Mouse (Mus musculus) layer of hippocampus, postnatal 10 days (tissue): Measurements from ENCODE around the gene Mpnd. TPM values are rescaled to one million over a fixed set of nuclear protein-coding genes. Genes with fewer than 3 reads are reported as not detected.
A peak's percentile ranks its signal among the peaks of the same experiment; 100 is the strongest.
"Not testable (repeated sequence)": the region's sequence is repeated elsewhere in the genome, so short reads cannot be mapped to it uniquely, and the experiment has no call there.

ENCODE experiments used
- DNase-seq, 2 experiments: peaks; one replicate each; pipeline ENCODE4 v3.0.0; 2021; ENCODE audit warnings: low spot score in 2 of 2
- total RNA-seq, 2 experiments: library from RNA; stranded (reverse); gene quantifications; 2 replicates each; pipeline ENCODE4 v1.2.3; 2021

The Mpnd gene
- total RNA-seq, 2 experiments from 2014 or later, result 109 to 112 TPM

DNA sequence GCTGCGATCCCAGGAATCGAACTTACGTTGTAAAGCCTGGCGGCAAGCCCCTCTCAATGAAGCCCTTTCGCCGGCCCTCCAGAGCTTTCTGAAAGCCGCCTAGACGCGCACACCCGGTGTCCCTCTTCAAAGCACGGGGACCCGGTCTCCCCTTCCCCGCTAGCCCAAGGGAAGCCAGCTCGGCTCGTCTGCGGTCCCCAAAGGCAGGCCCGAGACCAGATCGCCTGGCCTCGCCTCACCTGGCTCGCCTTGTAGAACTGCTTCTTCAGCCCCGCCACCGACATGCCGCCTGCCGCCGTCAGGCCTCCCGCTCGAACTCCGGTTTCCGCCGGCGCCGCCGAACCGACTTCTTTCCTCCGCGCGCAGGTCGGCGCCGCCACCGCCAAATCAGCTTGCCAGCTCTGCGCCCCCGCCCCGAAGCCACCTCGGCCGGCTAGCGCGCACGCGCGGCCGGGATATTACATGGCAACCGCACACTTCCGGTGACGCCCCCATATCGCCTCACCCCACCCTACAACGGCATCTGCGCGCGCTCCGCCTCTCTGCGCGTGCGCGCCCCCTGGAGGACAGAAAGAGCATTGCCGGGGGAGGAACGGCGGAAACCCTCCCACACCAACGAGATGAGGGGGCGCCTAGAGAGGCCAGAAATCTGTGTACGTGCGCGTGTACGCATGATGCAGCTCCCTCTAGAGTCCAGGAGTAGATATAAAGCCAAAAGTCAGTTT is 30.8 kb downstream of the Mpnd start, which contains the start of gene Sh3gl1:
Gene Sh3gl1, minus strand, starts transcription at position 460 of the 725 bp plus-strand sequence.
- DNase-seq, result peak; percentile 100

DNA sequence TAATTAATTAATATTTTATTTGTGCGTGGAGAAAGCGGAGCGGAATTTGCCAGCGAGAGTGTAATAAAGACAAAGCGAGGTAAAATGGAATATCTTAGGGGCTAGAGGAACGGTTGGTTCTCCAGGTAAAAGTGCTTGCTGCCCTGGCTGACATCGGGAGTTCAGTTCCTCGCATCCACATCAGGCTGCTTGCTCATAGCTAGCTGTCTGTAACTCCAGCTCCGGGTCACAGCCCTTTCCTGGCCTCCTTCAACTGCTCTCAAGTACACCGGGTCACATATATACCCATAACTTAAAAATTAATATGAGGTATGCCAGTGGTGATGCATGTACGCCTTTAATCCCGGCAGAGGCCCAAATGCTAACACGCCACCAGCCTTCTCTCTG is 31.4 kb downstream of the Mpnd start:
- DNase-seq, result no peak

DNA sequence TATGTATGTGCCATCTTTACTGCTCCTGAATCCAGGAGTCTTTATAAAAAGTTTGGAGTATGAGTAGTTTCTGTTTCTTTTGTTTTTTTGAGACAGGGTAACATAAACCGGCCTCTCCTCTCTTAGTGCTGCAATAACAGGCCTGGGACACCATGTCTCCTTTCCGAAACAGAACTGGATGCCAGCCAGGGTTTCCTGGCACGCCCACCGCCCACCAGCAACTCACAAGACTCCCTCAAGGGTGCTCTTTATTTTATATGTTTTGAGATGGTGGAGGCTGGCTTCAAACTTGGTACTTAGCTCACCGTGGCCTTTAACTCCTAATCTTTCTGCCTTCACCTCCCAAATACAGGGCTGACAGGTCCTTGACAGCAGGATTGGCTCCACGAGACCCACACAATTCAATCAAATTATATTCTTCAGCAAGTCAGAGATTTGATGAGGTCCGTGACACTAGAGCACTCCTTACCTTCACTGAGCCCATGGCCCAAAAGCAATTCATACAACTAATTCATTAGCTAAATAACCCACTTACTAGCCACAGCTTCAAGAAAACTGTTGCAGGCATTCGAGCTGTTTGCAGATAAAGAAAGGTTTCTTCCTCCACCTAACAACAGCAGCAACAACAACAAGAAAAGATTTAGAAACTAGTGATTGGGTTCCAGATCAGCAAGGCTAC is 33.2 kb downstream of the Mpnd start:
- DNase-seq, result peak in 1 of 2 experiments; percentile 39

DNA sequence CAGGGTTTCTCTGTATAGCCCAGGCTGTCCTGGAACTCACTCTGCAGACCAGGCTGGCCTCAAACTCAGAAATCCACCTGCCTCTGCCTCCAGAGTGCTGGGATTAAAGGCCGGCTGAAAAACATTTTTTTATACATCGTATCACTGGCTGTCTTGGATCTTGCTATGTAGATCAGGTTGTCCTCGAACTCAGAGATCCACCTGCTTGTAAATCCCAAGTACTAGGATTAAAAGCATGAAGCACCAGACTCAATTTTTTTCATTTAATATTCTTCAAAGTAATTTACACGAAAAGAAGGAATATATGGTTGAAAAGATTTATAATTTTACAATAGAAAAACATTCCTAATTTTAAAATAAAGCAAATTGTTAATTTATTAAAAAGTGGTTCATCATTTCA is 33.8 kb downstream of the Mpnd start:
- no peak for DNase-seq

DNA sequence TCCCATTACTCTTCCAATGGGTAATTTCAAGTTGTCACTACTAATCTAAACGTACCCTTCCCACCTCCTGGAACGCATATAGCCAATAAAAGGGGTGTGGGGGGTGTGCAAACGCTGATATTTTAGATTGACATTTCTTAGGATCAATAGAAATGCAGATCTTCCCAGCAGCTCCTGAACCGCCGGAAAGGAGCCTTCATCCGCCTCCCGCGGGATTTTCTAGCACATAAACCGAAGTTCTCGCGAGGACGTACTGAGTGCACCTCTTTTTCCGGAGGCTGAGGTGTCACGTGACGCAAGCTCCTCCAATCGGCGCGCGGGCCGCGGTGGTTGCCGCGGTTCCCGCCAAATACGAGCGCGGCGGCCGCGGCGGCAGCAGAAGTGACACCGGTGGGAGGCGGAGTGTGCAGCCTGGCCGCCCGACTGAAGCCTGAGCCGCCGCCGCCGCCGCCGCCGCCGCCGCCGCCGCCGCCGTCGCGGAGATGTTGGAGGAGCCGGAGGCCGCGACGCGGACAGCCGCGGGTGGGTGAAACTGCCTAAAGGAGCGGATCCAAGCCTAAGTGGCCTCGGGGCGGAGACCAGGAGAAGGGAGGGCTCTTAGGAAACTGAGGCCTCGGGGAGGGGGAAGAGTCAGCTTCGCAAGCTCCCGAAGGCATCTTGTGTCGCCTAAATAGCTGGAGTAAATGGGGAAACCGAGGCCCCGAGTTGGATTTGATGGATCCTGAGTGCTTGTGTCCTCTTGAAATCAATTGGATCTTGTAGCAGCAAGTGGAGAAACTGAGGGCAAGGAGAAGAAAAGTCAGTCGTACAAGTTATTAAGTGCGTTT is 34.7 kb downstream of the Mpnd start, which contains the start of gene Chaf1a:
Gene Chaf1a, plus strand, starts transcription at position 410 of the 827 bp plus-strand sequence.
- DNase-seq, result peak; percentile 95 to 96

DNA sequence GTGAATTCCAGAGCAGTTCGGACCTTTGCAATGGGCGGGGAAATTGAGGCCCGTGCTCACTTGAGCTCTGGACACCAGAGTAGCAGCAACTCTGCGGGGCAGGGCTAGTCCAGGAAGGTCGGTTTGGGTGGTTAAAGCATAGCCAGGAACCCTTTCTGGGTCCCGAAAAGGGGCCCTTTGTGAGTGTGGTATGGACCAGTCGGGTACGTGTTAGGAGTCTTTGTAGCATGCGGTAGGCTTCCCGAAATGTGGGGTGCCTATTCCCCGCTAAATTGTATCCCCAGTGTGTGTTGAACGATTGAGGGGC is 35.3 kb downstream of the Mpnd start:
- DNase-seq, result no peak

DNA sequence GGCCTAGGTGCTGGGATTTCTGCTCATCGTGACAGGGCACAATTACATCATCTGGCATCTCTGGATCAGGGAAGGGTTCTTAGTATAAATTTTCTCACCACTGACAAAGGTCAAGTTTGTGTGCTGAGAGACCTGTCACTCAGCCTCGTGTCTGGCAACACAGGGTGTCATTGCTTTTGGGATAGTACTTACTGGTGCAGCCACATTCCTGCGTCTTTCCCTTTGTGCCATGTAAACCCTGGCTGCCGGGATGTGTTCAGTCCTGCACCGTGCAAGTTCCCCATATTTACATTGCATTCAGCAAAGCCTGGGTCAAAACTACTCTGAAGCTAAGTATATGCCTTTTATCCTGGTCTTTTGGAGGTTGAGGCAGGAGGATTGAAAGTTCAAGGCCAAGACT is 45.9 kb downstream of the Mpnd start:
- DNase-seq, result no peak

DNA sequence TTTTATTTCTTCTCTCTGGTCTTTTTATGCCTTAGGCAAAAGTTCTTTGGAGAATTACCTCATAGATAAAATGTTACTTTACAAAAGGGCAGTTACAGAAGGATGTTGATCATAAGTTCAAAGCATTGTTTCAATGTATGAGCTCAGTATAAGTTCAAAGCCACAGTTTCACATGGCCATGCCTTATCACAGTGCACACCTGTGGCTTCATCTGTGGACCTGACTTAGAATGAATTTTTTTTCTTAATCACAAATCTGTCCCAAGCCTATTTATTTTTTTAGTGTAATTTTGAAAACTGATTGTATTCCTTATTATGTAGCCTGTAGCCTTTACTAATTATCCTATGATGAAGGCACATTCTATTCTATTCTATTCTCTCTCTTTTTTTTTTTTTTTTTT is 49.4 kb downstream of the Mpnd start:
- DNase-seq, result no peak

DNA sequence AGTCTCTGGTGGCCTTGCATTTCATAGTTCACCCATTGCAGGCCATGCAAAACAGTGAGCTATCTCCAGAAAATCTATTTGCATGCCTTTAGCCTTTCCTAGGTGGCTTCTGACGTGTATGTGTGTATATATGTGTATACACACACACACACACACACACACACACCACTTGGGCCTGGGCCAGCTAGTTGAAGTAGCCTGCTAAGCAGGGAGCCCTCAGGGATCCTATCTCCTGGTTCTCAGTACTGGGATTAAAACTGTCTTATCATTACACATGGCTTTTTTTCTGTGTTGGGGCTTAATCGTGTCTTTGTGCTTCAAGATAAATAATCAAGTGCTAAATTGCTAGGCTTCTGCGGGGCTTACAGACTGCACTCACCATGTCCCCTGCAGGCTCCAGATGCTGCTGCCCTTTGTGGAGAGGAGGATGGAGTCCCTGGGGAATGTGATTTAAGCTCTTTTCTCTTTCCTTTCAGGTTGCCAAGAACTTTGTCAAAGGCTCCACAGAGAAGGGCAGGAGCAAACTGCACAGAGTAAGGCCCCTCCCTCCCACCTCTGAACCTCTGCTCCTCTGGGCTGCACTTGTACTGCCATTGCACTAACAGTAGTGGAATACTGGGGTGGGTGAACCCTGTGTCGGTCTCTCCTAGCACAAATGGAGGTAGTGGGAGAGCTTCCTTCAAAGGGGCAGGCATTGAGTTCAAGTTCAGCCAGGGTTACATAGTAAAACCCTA is 50.6 kb downstream of the Mpnd start:
- no peak for DNase-seq

DNA sequence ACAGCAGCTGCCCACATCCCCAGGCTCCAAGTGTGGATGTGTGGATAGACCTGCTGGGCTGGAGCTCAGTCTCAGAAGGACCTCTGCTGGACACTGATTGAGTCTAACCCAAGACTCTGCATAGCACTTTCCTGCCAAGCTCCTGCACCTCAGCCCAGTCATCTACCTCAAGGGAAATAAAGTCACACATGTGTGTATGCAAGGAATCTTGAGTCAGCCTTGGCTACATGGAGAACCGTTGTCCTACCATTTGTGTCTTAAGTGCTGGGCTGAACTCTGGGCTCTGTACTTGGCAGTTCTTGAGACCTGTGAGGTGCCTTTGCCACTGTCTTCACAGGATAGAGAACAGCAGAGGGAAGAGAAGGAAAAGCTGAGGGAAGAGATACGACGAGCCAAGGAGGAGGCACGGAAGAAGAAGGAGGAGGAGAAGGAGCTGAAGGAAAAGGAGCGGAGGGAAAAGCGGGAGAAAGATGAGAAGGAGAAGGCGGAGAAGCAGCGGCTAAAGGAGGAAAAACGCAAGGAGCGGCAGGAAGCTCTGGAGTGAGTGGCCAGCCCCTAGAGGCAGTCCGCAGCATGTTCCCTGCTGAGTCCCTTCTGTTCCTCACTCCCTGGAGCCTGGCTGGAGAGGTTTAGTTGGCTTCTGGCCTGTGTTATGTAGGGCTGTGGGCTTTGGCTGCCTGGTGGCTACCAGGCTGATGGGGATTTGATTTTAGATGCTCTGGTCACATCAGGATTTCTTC is 52.0 kb downstream of the Mpnd start:
- DNase-seq, result no peak

DNA sequence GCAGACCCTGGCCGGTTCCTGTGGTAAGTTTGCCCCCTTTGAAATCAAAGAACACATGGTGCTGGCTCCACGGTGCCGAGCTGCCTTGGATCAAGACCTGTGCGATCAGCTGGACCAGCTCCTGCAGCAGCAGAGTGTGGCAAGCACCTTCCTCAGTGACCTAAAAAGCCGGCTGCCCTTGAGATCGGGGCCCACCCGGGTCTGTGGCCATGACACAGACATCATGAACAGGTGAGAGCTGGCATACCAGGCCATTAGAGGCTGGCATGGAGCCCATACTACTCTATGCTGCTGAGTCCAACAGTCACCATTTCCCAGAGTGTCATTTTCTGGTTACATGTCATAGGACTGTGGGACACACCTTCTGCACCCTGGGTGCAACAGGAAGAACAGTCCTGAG is 56.6 kb downstream of the Mpnd start:
- no peak for DNase-seq

DNA sequence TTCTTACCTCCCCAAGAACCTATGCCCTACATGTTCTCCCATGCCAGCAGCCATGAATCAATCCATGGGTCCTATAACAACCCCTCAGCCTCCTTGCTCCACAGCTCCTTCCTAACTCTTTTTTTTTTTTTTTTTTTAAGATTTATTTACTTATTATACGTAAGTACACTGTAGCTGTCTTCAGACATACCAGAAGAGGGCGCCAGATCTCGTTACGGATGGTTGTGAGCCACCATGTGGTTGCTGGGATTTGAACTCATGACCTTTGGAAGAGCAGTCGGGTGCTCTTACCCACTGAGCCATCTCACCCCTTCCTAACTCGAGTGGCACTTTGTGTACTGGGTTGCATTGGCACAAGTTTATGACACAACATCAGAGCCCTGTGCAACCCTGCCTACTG is 60.2 kb downstream of the Mpnd start:
- not testable (repeated sequence) for DNase-seq

Other genes with a start within 250 kb of the Mpnd start
- 10 to 100 TPM in 1 of 2 experiments, 1 to 10 TPM in 1; 9.4 to 10.5 TPM for gene Zfp119a, start 126.8 kb upstream of the Mpnd start, total RNA-seq
- 1 to 10 TPM; 7.8 to 8.1 TPM for gene Zfp959, start 113.6 kb upstream of the Mpnd start, total RNA-seq
- 1 to 10 TPM; 3.9 to 4.4 TPM for gene Zfp119b, start 56.2 kb upstream of the Mpnd start, total RNA-seq
- 1 to 10 TPM; 3.1 to 3.8 TPM for gene Ebi3, start 53.1 kb upstream of the Mpnd start, total RNA-seq
- 10 to 100 TPM; 15.9 to 16.8 TPM for gene Yju2, start 46.6 kb upstream of the Mpnd start, total RNA-seq
- gene Shd, start 35.2 kb upstream of the Mpnd start, total RNA-seq, result 10 to 100 TPM; 53.7 to 55.3 TPM
- 100 to 1,000 TPM in 1 of 2 experiments, 10 to 100 TPM in 1; 98.0 to 101 TPM for gene Fsd1, start 19.2 kb upstream of the Mpnd start, total RNA-seq
- 1 to 10 TPM; 5.3 TPM for gene Stap2, start 127 bp upstream of the Mpnd start, total RNA-seq
- gene Sh3gl1, start 30.9 kb downstream of the Mpnd start, total RNA-seq, result 10 to 100 TPM; 58.7 to 59.9 TPM
- gene Chaf1a, start 34.7 kb downstream of the Mpnd start, total RNA-seq, result 1 to 10 TPM; 5.2 to 6.2 TPM
- 10 to 100 TPM; 68.5 to 70.6 TPM for gene Ubxn6, start 69.3 kb downstream of the Mpnd start, total RNA-seq
- gene Hdgfl2, start 73.9 kb downstream of the Mpnd start, total RNA-seq, result 100 to 1,000 TPM in 1 of 2 experiments, 10 to 100 TPM in 1; 99.8 to 115 TPM
- gene Plin4, start 104.1 kb downstream of the Mpnd start, total RNA-seq, result under 1 TPM; 0.43 to 0.51 TPM
- gene Plin5, start 111.9 kb downstream of the Mpnd start, total RNA-seq, result 1 to 10 TPM; 1.0 to 1.7 TPM
- gene Lrg1, start 116.3 kb downstream of the Mpnd start, total RNA-seq, result not detected
- gene Sema6b, start 134.6 kb downstream of the Mpnd start, total RNA-seq, result 100 to 1,000 TPM; 117 to 125 TPM
- gene Tnfaip8l1, start 156.8 kb downstream of the Mpnd start, total RNA-seq, result 1 to 10 TPM; 7.0 to 7.2 TPM
- gene Mydgf, start 178.2 kb downstream of the Mpnd start, total RNA-seq, result 10 to 100 TPM; 48.3 to 53.7 TPM
- gene Dpp9, start 213.2 kb downstream of the Mpnd start, total RNA-seq, result 10 to 100 TPM; 44.5 to 45.6 TPM